Mouse (Mus musculus) adrenal gland (tissue): Measurements from ENCODE around the gene Lmbrd1.
"Not testable (repeated sequence)": the region's sequence is repeated elsewhere in the genome, so short reads cannot be mapped to it uniquely, and the experiment has no call there.

Source experiments
- intact Hi-C: fragments of 180-260 bp; cut with DNase I; formaldehyde crosslinking; loops from one replicate; pipeline ENCODE4 v1.15.1; 2025
- long read RNA-seq, 2 experiments: library from polyadenylated mRNA; unstranded; transcript quantifications; one replicate each; pipeline ENCODE4 v2.0.0; 2020; ENCODE audit warnings: borderline replicate concordance in 1 of 2; ENCODE audit not compliant: insufficient replicate concordance in 1 of 2

The Lmbrd1 gene
- long read RNA-seq, experiment 1, full-length matches to known transcripts: 49 of 68 reads
- long read RNA-seq, experiment 1, partial matches to known transcripts: 3 of 68 reads
- long read RNA-seq, experiment 1, other reads (novel, unspliced or antisense): 16 of 68 reads
- long read RNA-seq, experiment 2, full-length matches to known transcripts: 93 of 110 reads
- long read RNA-seq, experiment 2, partial matches to known transcripts: 7 of 110 reads
- long read RNA-seq, experiment 2, other reads (novel, unspliced or antisense): 10 of 110 reads

GRCm38 (mm10) chr1:24678205-24678917 is at the start of gene Lmbrd1:
Gene Lmbrd1, plus strand, starts transcription at chr1:24678630.
- intact Hi-C loops: no loop called here

GRCm38 (mm10) chr1:24633553-24634132 is 44.8 kb upstream of the Lmbrd1 start:
- intact Hi-C loops: loop anchor here (5.0 kb wide), 1 partner anchor 266 kb away; no protein-coding TSS in a partner anchor

GRCm38 (mm10) chr1:24650100-24650499 is 28.3 kb upstream of the Lmbrd1 start:
- intact Hi-C loops: no loop called here

- intact Hi-C loops: no loop called here
These were observed 18.5 kb upstream of the Lmbrd1 start for GRCm38 (mm10) chr1:24659914-24660313.

- intact Hi-C loops: not testable (repeated sequence)
These were observed 17.8 kb upstream of the Lmbrd1 start for GRCm38 (mm10) chr1:24660662-24661061.

GRCm38 (mm10) chr1:24661551-24661950 is 16.9 kb upstream of the Lmbrd1 start:
- intact Hi-C loops: no loop called here

- intact Hi-C loops: no loop called here
These were observed 14.3 kb upstream of the Lmbrd1 start for GRCm38 (mm10) chr1:24664158-24664557.

GRCm38 (mm10) chr1:24673231-24673630 is 5.2 kb upstream of the Lmbrd1 start:
- intact Hi-C loops: no loop called here

GRCm38 (mm10) chr1:24677706-24678105 is 724 bp upstream of the Lmbrd1 start:
- intact Hi-C loops: no loop called here

- intact Hi-C loops: no loop called here
These were observed 641 bp downstream of the Lmbrd1 start for GRCm38 (mm10) chr1:24679071-24679470.

GRCm38 (mm10) chr1:24680991-24681390 is 2.6 kb downstream of the Lmbrd1 start:
- intact Hi-C loops: no loop called here

- intact Hi-C loops: no loop called here
These were observed 3.5 kb downstream of the Lmbrd1 start for GRCm38 (mm10) chr1:24681946-24682345.

GRCm38 (mm10) chr1:24683947-24684346 is 5.5 kb downstream of the Lmbrd1 start:
- intact Hi-C loops: no loop called here

GRCm38 (mm10) chr1:24685606-24686005 is 7.2 kb downstream of the Lmbrd1 start:
- intact Hi-C loops: no loop called here

GRCm38 (mm10) chr1:24686235-24687021 is 8.0 kb downstream of the Lmbrd1 start:
- intact Hi-C loops: no loop called here

GRCm38 (mm10) chr1:24697677-24698076 is 19.2 kb downstream of the Lmbrd1 start:
- intact Hi-C loops: no loop called here

GRCm38 (mm10) chr1:24698146-24698880 is 19.9 kb downstream of the Lmbrd1 start:
- intact Hi-C loops: no loop called here

GRCm38 (mm10) chr1:24699320-24699719 is 20.9 kb downstream of the Lmbrd1 start:
- intact Hi-C loops: no loop called here

GRCm38 (mm10) chr1:24700241-24700640 is 21.8 kb downstream of the Lmbrd1 start:
- intact Hi-C loops: no loop called here

- intact Hi-C loops: no loop called here
These were observed 25.4 kb downstream of the Lmbrd1 start for GRCm38 (mm10) chr1:24703821-24704220.

- intact Hi-C loops: no loop called here
These were observed 37.9 kb downstream of the Lmbrd1 start for GRCm38 (mm10) chr1:24716301-24716700.
